Mouse (Mus musculus) lung, adult 2 months (tissue): ENCODE data around the gene Bcl2l11.

Experiments used
- CTCF ChIP-seq: fragments of 200-500 bp; IDR thresholded peaks from 2 replicates; pipeline ENCODE4 v1.5.1; 2011; ENCODE audit warnings: mild to moderate bottlenecking, low read length, control low read depth; ENCODE audit not compliant: insufficient read depth
- POLR2A ChIP-seq: fragments of 200-500 bp; IDR thresholded peaks from 2 replicates; pipeline ENCODE4 v1.6.1; 2011; ENCODE audit warnings: low read depth, mild to moderate bottlenecking, control low read depth, low read length, borderline replicate concordance; ENCODE audit errors: extremely low read depth

GRCm38 (mm10) chr2:128188461-128188860, 62.6 kb downstream of the Bcl2l11 start:
- TF ChIP-seq POLR2A, result no peak
- TF ChIP-seq CTCF, result no peak
